Mouse (Mus musculus): ENCODE data around the gene Prr13.

- TF ChIP-seq CTCF (IDR thresholded peaks at IDR 0.05; ENCODE audit: control insufficient read depth, insufficient read depth, insufficient replicate concordance, low read depth, low read length): no peak
- no peak for TF ChIP-seq POLR2A (IDR thresholded peaks at IDR 0.05; ENCODE audit: control insufficient read depth, low read depth, low read length)
Measured at GRCm38 (mm10) chr15:102501084-102501814, 42.4 kb downstream of the Prr13 start.

All from testis, adult 2 months (tissue).